Mouse (Mus musculus) hindbrain, embryonic 11.5 days (tissue): ENCODE results near the gene Snap47. TPM values are rescaled to one million over a fixed set of nuclear protein-coding genes. Genes with fewer than 3 reads are reported as not detected.

ENCODE experiments used
- ATAC-seq: fragments of 200-750 bp; cut with Nextera tagmentation; 2 replicates; pipeline ENCODE4 v1.8.0; 2017; ENCODE audit warnings: mild to moderate bottlenecking, moderate TSS enrichment, moderate library complexity; ENCODE audit not compliant: low FRiP score
- DNase-seq: peaks from one replicate; pipeline ENCODE4 v3.0.0-alpha.2; 2015; ENCODE audit warnings: low spot score
- H3K27ac ChIP-seq: fragments of 300-500 bp; sonication (generic); 2 replicates; pipeline ENCODE4 v1.5.1; 2014; ENCODE audit warnings: mild to moderate bottlenecking, low read depth, low read length
- H3K27me3 ChIP-seq: fragments of 300-500 bp; sonication (generic); 2 replicates; pipeline ENCODE4 v1.6.1; 2014; ENCODE audit warnings: mild to moderate bottlenecking, low read length, moderate library complexity, mixed read lengths; ENCODE audit not compliant: control insufficient read depth, insufficient read depth
- H3K36me3 ChIP-seq: fragments of 300-500 bp; sonication (generic); 2 replicates; pipeline ENCODE4 v1.6.1; 2014; ENCODE audit warnings: mild to moderate bottlenecking, low read length, moderate library complexity, mixed read lengths; ENCODE audit not compliant: control insufficient read depth, insufficient read depth
- H3K4me1 ChIP-seq: fragments of 300-500 bp; sonication (generic); replicated peaks from 2 replicates; pipeline ENCODE4 v1.6.1; 2014; ENCODE audit warnings: low read length, mixed read lengths; ENCODE audit not compliant: control insufficient read depth, insufficient read depth
- H3K4me2 ChIP-seq: fragments of 300-500 bp; sonication (generic); replicated peaks from 2 replicates; pipeline ENCODE4 v1.6.1; 2014; ENCODE audit warnings: mild to moderate bottlenecking, low read depth, low read length
- H3K4me3 ChIP-seq: fragments of 300-500 bp; sonication (generic); 2 replicates; pipeline ENCODE4 v1.5.1; 2014; ENCODE audit warnings: low read depth, low read length
- H3K9ac ChIP-seq: fragments of 300-500 bp; sonication (generic); 2 replicates; pipeline ENCODE4 v1.6.1; 2014; ENCODE audit warnings: low read depth, low read length
- H3K9me3 ChIP-seq: fragments of 300-500 bp; sonication (generic); 2 replicates; pipeline ENCODE4 v1.6.1; 2016; ENCODE audit warnings: low read length; ENCODE audit not compliant: control insufficient read depth
- WGBS: fragments of 180-500 bp; shearing (Covaris S2); extraction: QIAGEN DNeasy Blood & Tissue Kit; methylation state at CpG from one replicate; pipeline ENCODE4 v1.1.7; 2014; 5-methylcytosine and 5-hydroxymethylcytosine counted together
- polyA plus RNA-seq: library from polyadenylated mRNA; unstranded; fragments of >200 nt; fragmentation: Nextera tagmentation; extraction: Ambion mirVana; gene quantifications from 2 replicates; pipeline ENCODE4 v1.2.1, GENCODE M21; 2014

Gene Snap47
- polyA plus RNA-seq, 1 experiment from 2014 or later, result 195 TPM

DNA sequence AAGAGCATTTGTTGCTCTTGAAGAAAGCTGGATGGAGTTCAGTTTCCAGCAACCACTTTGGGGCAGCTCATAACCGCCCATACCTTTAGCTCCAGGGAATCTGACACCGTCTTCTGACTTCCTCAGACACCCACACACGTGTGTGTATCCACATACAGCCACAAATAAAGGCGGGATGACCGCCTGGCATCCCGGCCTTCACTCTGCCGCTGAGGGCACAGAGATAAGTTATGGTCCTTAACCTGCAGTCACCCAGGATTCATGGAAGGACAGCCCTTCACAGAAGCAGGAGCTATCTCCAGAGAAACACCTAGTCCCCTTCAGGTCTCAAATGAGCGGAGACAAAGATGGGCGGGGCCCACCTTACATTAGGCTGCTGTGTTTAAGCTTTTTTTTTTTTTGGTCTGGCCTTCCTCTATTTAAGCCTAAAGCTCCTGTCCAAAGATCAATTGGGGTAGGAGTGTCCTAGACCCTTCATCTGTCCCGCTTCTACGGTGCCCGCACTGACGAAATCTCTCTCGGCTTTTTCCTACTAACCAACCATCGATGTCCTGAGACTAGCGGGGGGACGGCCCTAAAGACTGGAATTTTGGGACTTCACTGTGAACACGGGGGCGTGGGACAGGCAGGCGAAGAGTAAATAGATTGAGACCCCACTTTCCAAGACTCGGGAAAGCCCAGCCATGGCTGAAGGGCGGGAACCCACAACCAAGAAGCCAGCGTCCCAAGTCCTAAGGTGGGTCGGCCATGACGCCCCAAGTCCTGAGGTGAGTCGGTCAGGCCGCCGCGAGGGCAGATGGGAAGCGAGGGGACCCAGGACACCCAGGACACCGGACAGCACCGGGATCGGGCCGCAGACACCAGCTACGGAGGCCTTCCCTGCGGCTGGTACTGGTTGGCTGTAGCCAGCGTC lies 20.7 kb upstream of the Snap47 start:
- WGBS, result 9% methylated on average over 37 of the region's 37 CpGs
- peak; percentile 11 for DNase-seq
- peak overlapping the region; percentile 47 for H3K27ac ChIP-seq
- H3K4me2 ChIP-seq, result peak overlapping the region; percentile 86
- peaks cover 3% of the 10 kb centered on the region for H3K4me1 ChIP-seq
- ATAC-seq, result peak; percentile 76
- no peaks in the 10 kb centered on the region for H3K36me3 ChIP-seq
- no peaks in the 10 kb centered on the region for H3K9me3 ChIP-seq
- H3K4me3 ChIP-seq, result peak overlapping the region; percentile 84
- peak overlapping the region; percentile 90 for H3K9ac ChIP-seq
- no peaks in the 10 kb centered on the region for H3K27me3 ChIP-seq

DNA sequence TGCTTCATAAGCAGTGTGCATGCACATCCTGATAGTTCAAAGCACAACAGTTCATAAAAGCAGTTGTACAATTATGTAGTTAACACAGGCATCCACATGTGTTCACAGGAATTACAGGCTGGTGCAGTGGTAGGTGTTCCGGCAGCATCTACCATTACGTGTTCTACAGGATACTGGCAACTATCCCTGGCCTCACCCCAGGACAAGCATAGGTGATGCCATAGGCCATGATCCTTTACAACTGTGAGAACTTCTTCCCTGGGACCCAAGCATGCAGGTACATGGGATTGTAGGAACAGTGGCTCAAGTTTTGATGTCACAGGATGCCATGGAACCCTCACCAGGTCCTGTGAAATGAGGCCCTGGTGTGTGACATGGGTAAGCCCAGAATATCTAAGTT lies 9.5 kb upstream of the Snap47 start:
- ATAC-seq, result no peak
- H3K36me3 ChIP-seq, result peaks cover 24% of the 10 kb centered on the region

DNA sequence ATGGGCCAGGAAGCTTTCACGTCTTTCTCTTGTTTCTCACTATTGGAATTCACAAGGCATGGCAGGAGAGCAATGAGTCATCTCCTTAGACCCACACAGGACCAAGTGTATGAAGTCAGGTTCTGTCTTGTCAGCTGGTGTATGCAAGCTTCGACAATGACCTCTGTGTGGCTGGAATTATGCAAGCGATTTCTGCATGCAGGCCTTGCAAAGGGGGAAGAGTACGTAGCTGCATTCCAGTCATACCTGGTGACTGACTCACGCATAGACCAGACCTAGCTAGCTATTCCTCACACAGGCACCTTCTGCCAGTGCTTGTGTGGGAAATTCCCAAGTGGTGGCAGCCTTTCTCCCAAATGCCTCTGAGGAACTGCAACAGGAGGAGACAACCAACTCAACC lies 8.0 kb upstream of the Snap47 start:
- Histone ChIP-seq H3K9ac (no peak overlapping the region), H3K4me2 (no peak overlapping the region), H3K27me3 (no peaks in the 10 kb centered on the region), H3K36me3 (peaks cover 23% of the 10 kb centered on the region), H3K27ac (no peak overlapping the region), H3K4me3 (no peak overlapping the region), H3K4me1 (no peaks in the 10 kb centered on the region), H3K9me3 (peaks cover 8% of the 10 kb centered on the region; the same call in 1 of the 2 replicates)
- ATAC-seq, result no peak
- no peak for DNase-seq
- WGBS, result 60% methylated on average over 5 of the region's 5 CpGs

More for the DNA sequence above, 9.5 kb upstream of the Snap47 start:
- Histone ChIP-seq H3K9me3 (peaks cover 9% of the 10 kb centered on the region; the same call in 1 of the 2 replicates), H3K27me3 (no peaks in the 10 kb centered on the region), H3K4me3 (no peak overlapping the region), H3K4me1 (no peaks in the 10 kb centered on the region), H3K9ac (no peak overlapping the region), H3K4me2 (no peak overlapping the region), H3K27ac (no peak overlapping the region)
- no peak for DNase-seq
- 97% methylated on average over 2 of the region's 2 CpGs for WGBS

DNA sequence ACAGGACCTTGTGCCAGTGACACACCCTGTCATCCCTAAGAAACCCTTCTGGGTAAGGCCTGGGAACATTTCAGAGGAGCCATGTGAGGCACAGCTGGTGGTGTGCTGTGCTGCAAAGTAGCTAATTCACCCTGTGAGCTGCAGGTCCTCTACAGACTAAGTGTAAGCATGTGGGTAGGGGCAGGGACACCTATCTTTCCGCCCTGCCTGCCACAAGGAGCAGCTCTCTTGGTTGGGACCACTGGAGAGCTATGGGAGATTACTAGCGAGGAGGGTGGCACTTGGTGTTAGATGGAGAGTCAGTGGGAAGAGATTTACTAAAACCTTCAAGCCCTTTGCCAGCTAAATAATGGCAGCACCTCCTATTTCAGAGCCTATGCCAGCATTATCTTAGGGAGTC lies 5.9 kb upstream of the Snap47 start:
- no peaks in the 10 kb centered on the region for H3K4me1 ChIP-seq
- H3K27ac ChIP-seq, result no peak overlapping the region
- no peaks in the 10 kb centered on the region for H3K9me3 ChIP-seq
- no peak for DNase-seq
- no peaks in the 10 kb centered on the region for H3K27me3 ChIP-seq
- H3K36me3 ChIP-seq, result 0 out of 2 replicates have a peak, but pooled peaks cover 7% of the 10 kb centered on the region
- no peak overlapping the region for H3K4me3 ChIP-seq
- H3K9ac ChIP-seq, result no peak overlapping the region
- 89% methylated on average over 2 of the region's 2 CpGs for WGBS
- no peak overlapping the region for H3K4me2 ChIP-seq
- no peak for ATAC-seq

DNA sequence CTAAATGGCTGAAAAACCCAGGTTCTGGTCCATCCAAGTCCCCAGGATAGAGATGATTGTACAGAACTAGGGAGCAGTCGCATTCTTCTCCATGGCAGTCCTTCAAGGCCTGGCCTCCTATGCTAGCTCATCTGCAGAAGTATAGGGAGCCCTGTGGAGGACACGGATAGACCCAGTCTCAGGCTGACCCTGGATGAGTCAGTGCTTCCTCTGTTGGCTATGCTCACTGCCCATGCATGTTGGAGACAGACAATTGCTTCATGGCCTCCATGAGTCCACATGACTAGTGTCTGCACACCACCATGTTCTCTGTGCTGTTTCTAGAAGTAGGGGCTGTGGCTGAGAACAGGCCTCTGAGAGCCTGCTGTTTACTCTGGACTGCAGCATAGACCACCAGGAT lies 5.4 kb upstream of the Snap47 start:
- Histone ChIP-seq H3K4me3 (no peak overlapping the region), H3K4me1 (no peaks in the 10 kb centered on the region), H3K27me3 (no peaks in the 10 kb centered on the region), H3K9me3 (no peaks in the 10 kb centered on the region), H3K27ac (no peak overlapping the region), H3K9ac (no peak overlapping the region), H3K4me2 (no peak overlapping the region), H3K36me3 (0 out of 2 replicates have a peak, but pooled peaks cover 7% of the 10 kb centered on the region)
- no peak for DNase-seq
- 85% methylated on average over 2 of the region's 2 CpGs for WGBS
- no peak for ATAC-seq

DNA sequence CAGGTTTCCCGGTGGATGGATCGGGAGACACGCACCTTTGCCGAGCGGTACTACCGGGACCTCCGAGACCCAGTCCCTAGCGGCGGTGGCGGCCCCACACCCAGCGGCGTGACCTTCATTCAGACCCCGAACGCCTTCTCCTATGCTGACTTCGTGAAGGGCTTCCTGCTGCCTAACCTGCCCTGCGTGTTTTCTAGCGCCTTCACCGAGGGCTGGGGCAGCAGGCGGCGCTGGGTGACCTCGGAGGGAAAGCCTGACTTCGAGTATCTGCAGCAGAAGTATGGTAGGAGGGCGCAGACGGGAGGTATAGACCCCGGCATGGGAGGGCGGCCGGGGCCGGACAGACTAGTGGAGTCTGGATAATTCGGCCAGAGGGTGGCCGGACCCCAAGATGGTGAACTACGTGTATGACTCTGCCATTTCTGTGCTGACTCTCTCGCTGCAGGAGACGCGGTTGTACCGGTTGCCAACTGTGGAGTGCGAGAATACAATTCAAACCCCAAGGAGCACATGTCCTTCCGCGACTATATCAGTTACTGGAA lies 685 bp downstream of the Snap47 start:
- Histone ChIP-seq H3K4me2 (peak overlapping the region; percentile 96), H3K9me3 (no peaks in the 10 kb centered on the region), H3K36me3 (0 out of 2 replicates have a peak, but pooled peaks cover under 1% of the 10 kb centered on the region), H3K27ac (no peak overlapping the region), H3K4me3 (peak overlapping the region; percentile 86), H3K9ac (peak overlapping the region; percentile 74), H3K4me1 (peaks cover 4% of the 10 kb centered on the region; the same call in 1 of the 2 replicates), H3K27me3 (no peaks in the 10 kb centered on the region)
- 2% methylated on average over 38 of the region's 38 CpGs for WGBS
- DNase-seq, result no peak
- ATAC-seq, result peak; percentile 68; the same call in 1 of the 2 replicates

DNA sequence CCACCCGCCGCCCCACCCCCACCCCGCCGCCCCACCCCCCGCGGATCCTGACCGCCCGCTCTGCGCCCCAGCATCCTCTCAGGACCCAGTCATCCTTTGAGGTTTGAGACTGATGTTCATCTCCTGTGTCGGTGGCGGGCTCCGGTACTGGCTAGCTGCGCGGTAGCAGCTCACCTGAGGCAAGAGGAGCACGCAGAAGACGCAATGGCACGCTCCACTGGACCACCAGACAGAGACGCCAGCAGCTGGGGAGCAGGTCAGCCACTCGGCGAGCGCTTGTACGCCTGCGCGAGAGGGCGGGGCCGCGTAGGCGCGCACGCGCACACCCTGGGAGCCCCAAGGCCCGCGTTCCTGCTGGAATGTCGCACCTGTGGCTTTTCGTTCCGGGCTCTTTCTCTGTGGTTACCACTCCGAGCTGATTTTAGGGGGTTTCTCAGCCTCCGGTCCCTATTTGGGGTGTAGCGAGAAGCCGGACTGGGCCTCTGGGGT lies 1.2 kb downstream of the Snap47 start, which contains the start of gene Jmjd4:
Gene Jmjd4, plus strand, starts transcription at position 305 of the 489 bp plus-strand sequence.
- H3K27me3 ChIP-seq, result no peaks in the 10 kb centered on the region
- H3K36me3 ChIP-seq, result no peaks in the 10 kb centered on the region
- peak; percentile 92 for DNase-seq
- ATAC-seq, result peak; percentile 91
- H3K4me2 ChIP-seq, result peak within 1 kb of the TSS; percentile 96
- peaks cover 4% of the 10 kb centered on the region; the same call in 1 of the 2 replicates for H3K4me1 ChIP-seq
- H3K4me3 ChIP-seq, result peak within 1 kb of the TSS; percentile 86
- under 1% methylated on average over 36 of the region's 40 CpGs for whole genome bisulfite sequencing
- peak within 1 kb of the TSS; percentile 42; the same call in 1 of the 2 replicates for H3K27ac ChIP-seq
- peak within 1 kb of the TSS; percentile 74 for H3K9ac ChIP-seq
- no peaks in the 10 kb centered on the region for H3K9me3 ChIP-seq

DNA sequence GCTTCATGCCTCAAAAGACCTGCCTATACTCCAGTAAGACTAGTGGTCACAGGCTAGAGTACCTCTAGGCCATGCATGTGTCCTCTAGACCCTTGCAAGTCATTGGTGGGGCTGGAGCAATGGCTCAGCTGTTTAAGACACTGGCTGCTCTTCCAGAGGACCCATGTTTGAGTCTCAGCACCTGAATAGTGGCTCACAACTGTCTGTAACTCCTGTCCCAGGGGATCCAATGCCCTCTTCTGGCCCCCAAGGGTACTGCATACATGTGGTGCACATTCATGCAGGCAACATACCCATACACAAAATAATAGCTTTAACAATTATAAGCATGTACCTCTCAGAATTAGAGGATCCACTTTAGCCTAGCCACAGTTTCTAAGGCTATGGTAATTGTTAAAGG lies 7.9 kb downstream of the Snap47 start:
- no peak overlapping the region for H3K9ac ChIP-seq
- no peaks in the 10 kb centered on the region for H3K9me3 ChIP-seq
- no peak overlapping the region for H3K4me2 ChIP-seq
- no peaks in the 10 kb centered on the region for H3K4me1 ChIP-seq
- no peak overlapping the region for H3K4me3 ChIP-seq
- DNase-seq (no peak), ATAC-seq (no peak)
- no peaks in the 10 kb centered on the region for H3K27me3 ChIP-seq
- no peaks in the 10 kb centered on the region for H3K36me3 ChIP-seq
- no peak overlapping the region for H3K27ac ChIP-seq
